Mouse (Mus musculus) heart, adult 2 months (tissue): ENCODE results near the gene Gpc4. TPM values are rescaled to one million over a fixed set of nuclear protein-coding genes. Genes with fewer than 3 reads are reported as not detected.

Source experiments
- DNase-seq, 2 experiments: peaks; one replicate each; pipeline ENCODE4 v3.0.0; 2021
- H3K27ac ChIP-seq: fragments of 200-600 bp; 2 replicates; pipeline ENCODE4 v1.8.1; 2022
- H3K27me3 ChIP-seq: fragments of 200-500 bp; 2 replicates; pipeline ENCODE4 v1.6.1; 2012; ENCODE audit warnings: mild to moderate bottlenecking, low read length, inconsistent platforms, mixed read lengths; ENCODE audit not compliant: control insufficient read depth, insufficient read depth
- H3K36me3 ChIP-seq: fragments of 200-500 bp; 2 replicates; pipeline ENCODE4 v1.6.1; 2012; ENCODE audit warnings: low read length, inconsistent platforms; ENCODE audit not compliant: control insufficient read depth, insufficient read depth
- H3K4me1 ChIP-seq: fragments of 200-500 bp; 2 replicates; pipeline ENCODE4 v1.6.1; 2011; ENCODE audit warnings: low read length; ENCODE audit not compliant: control insufficient read depth, insufficient read depth
- H3K4me3 ChIP-seq: fragments of 200-600 bp; 2 replicates; pipeline ENCODE4 v1.8.1; 2022
- H3K79me2 ChIP-seq: fragments of 200-500 bp; replicated peaks from 2 replicates; pipeline ENCODE4 v1.6.1; 2012; ENCODE audit warnings: mild to moderate bottlenecking, inconsistent platforms, low read length, moderate library complexity, mixed read lengths; ENCODE audit not compliant: control insufficient read depth, insufficient read depth
- H3K9ac ChIP-seq: fragments of 200-500 bp; 2 replicates; pipeline ENCODE4 v1.6.1; 2012; ENCODE audit warnings: low read depth, mild to moderate bottlenecking, control low read depth, inconsistent platforms, low read length, mixed read lengths
- CTCF ChIP-seq: fragments of 200-600 bp; IDR thresholded peaks from 2 replicates; pipeline ENCODE4 v1.8.1; 2022; ENCODE audit warnings: antibody characterized with exemption, mild to moderate bottlenecking, moderate library complexity
- EP300 ChIP-seq: fragments of 200-500 bp; IDR thresholded peaks from 2 replicates; pipeline ENCODE4 v1.6.1; 2011; ENCODE audit warnings: low read depth, low read length, control low read depth; ENCODE audit not compliant: insufficient read depth
- POLR2A ChIP-seq: fragments of 200-500 bp; IDR thresholded peaks from 2 replicates; pipeline ENCODE4 v1.6.1; 2011; ENCODE audit warnings: mild to moderate bottlenecking, low read depth, low read length, control low read depth; ENCODE audit not compliant: insufficient read depth
- WGBS: fragments of 180-500 bp; shearing (Covaris S2); methylation state at CpG from one replicate; pipeline ENCODE4 v1.1.7; 2018; 5-methylcytosine and 5-hydroxymethylcytosine counted together
- intact Hi-C: fragments of 180-260 bp; cut with DNase I; formaldehyde crosslinking; loops from one replicate; pipeline ENCODE4 v1.15.1; 2025
- polyA plus RNA-seq: library from polyadenylated mRNA; depleted of rRNA; stranded (reverse); fragments of >200 nt; gene quantifications from 2 replicates; pipeline ENCODE4 v1.2.3, GENCODE M21; 2012
- total RNA-seq, 2 experiments: library from RNA; stranded (reverse); gene quantifications; 2 replicates each; pipeline ENCODE4 v1.2.3; 2021

Gene Gpc4
- total and polyA plus RNA-seq, 3 experiments: 21.8 to 34.4 (median 33.6) TPM

DNA sequence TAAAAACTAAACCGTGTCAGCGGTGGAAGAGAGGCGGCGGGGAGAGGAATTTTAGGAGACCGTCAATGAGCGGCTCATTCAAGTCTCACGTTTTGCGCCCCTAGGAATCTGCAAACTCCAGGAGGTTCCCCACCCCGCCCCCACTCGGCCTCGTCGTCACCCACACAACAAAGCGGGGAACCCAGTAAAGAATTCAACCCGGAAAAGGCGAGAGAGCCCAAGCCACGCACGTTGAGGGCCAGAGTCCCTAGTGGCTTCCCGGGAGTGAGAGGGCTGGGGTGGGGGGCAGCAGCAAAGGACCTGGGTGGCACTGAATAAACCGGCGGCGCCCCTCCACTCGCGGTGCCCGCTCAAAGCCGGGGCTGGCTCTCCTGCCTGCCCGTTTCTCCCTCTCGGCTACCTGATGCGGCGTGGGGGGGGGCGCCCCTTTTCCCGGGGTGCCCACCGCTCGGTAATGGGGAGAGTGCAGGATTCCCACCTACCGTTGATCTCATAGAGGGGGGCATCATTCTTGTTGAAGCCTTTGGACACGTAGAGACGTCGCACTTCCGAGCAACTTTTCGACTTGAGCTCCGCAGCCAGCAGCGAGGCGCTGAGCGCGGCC lies 816 bp downstream of the Gpc4 start:
- peak; percentile 20 to 53 for DNase-seq
- peak overlapping the region; percentile 49 for H3K4me3 ChIP-seq
- no peaks in the 10 kb centered on the region for H3K27me3 ChIP-seq
- no peaks in the 10 kb centered on the region for H3K4me1 ChIP-seq
- no peaks in the 10 kb centered on the region for H3K36me3 ChIP-seq
- H3K79me2 ChIP-seq: no peaks in the 10 kb centered on the region
- intact Hi-C loops: loop anchor here (2.0 to 10.0 kb wide), 4 partner anchors 29 to 211 kb away; no protein-coding TSS in a partner anchor
- peak overlapping the region; percentile 75 for H3K27ac ChIP-seq
- no peak for TF ChIP-seq POLR2A
- TF ChIP-seq EP300: no peak
- TF ChIP-seq CTCF: no peak
- H3K9ac ChIP-seq: peak overlapping the region; percentile 97
- WGBS: 16% methylated on average over 43 of the region's 44 CpGs

DNA sequence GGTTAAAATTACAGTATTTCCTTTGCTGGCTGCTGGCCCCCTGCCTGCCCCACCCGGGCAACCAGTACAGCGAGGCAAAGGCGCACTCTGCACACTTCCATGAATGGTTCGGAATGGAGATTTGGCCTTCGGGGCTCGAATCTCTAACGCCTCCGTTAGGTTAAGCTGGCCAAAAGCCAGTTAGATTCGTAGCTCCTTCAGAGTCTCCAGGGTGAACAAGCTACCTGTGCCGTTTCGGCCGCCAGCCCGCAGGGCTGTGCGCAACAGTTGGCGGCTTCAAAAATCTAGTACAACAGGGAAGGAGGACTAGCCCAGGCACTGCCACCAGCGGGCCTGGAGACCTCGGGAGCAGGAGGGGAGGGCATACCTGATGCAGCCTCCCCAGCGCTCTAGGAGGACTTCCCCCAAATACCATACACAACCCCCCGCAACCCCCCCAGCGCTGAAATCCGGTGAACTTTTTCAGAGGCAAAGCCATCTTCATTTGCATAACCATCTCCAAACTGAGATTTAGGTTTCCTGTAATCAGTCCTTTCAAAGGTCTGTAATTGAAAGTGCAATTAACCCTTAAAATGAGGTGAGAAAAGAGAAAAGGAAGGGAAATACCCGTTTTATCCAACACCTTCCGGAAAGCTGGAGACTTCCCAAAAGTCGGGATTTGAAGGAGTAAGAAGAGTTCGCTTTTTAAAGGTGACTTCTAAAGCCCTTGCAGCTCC lies 1.5 kb downstream of the Gpc4 start:
- Histone ChIP-seq H3K4me1 (no peaks in the 10 kb centered on the region), H3K9ac (peak overlapping the region; percentile 97), H3K27ac (peak overlapping the region; percentile 75; the same call in 1 of the 2 replicates), H3K36me3 (no peaks in the 10 kb centered on the region), H3K27me3 (no peaks in the 10 kb centered on the region), H3K79me2 (no peaks in the 10 kb centered on the region), H3K4me3 (peak overlapping the region; percentile 49)
- intact Hi-C loops: loop anchor here (2.0 to 10.0 kb wide), 4 partner anchors 29 to 211 kb away; no protein-coding TSS in a partner anchor
- 20% methylated on average over 25 of the region's 25 CpGs for whole genome bisulfite sequencing
- TF ChIP-seq CTCF (no peak), EP300 (no peak), POLR2A (no peak)
- peak; percentile 20 to 45 for DNase-seq

DNA sequence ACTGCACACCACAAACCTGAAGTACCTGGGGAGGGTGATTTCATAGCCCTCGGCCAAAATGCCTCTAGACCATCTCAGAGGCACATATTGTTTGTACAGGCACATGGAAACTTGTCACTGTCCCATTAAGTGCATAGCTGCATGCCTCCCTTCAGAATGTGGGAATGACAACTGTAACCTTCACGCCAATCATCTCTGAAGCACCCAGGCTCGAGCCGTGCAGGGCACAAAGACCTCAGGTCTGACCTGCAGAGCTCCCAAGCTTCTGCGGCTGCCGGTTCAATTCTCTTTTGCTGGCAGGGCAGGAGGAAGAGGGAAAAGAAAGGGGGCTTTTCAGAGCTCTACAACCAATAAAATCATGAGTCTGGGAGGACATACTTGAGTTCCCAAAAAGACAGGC lies 2.3 kb downstream of the Gpc4 start:
- 38% methylated on average over 6 of the region's 6 CpGs for WGBS
- no peak for DNase-seq
- H3K79me2 ChIP-seq: no peaks in the 10 kb centered on the region
- TF ChIP-seq POLR2A (no peak), CTCF (no peak), EP300 (no peak)
- no peak overlapping the region for H3K9ac ChIP-seq
- intact Hi-C loops: loop anchor here (10.0 kb wide), 3 partner anchors 102 to 212 kb away; no protein-coding TSS in a partner anchor
- H3K4me3 ChIP-seq: no peak overlapping the region
- H3K36me3 ChIP-seq: no peaks in the 10 kb centered on the region
- H3K27me3 ChIP-seq: no peaks in the 10 kb centered on the region
- no peaks in the 10 kb centered on the region for H3K4me1 ChIP-seq
- H3K27ac ChIP-seq: no peak overlapping the region; the same call in 1 of the 2 replicates

DNA sequence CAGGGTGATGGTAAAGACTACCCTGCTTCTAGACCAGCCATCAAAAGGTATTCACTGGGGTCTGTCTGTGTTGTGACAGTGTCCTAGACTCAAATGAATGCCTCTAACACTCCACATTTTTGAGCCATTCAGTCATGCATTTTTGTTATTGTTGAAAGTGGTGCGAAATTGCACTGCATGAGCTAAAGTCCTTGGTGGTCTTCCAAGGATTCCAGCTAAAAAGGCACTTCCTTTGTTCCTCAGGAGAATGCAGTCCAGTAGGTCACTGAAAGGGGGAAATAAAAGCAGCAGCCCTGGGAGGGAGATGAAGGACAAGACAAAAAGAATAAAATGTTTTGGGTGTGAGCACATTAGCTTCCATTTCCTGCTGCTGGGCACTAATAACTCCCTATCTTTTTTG lies 2.8 kb downstream of the Gpc4 start:
- 43% methylated on average over 1 of the region's 1 CpGs for WGBS
- no peaks in the 10 kb centered on the region for H3K79me2 ChIP-seq
- no peak overlapping the region for H3K27ac ChIP-seq
- no peak overlapping the region for H3K9ac ChIP-seq
- DNase-seq: no peak
- H3K4me1 ChIP-seq: no peaks in the 10 kb centered on the region
- no peaks in the 10 kb centered on the region for H3K27me3 ChIP-seq
- no peak overlapping the region for H3K4me3 ChIP-seq
- TF ChIP-seq CTCF: no peak
- TF ChIP-seq POLR2A: no peak
- no peak for TF ChIP-seq EP300
- H3K36me3 ChIP-seq: no peaks in the 10 kb centered on the region
- intact Hi-C loops: loop anchor here (10.0 kb wide), 3 partner anchors 103 to 213 kb away; no protein-coding TSS in a partner anchor

DNA sequence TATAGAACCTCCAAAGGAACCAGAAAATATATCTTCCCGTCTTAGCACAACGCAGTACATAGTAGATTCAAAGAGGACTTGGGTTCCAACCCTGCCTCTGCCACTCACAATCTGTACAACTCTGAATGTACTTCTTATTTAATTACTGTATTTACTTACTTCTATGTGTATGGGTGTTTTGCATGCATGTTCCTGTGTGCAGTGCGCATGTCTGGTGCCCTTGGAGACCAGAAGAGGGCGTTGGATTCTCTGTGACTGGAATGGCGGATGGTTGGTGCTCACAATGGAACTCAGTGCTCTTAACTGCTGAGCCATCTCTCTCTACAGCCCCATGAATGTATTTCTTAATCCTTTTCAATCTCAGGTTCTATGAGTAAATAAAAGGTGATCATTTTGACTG lies 5.4 kb downstream of the Gpc4 start:
- intact Hi-C loops: loop anchor here (10.0 kb wide), 4 partner anchors 55 to 215 kb away; no protein-coding TSS in a partner anchor
- H3K79me2 ChIP-seq: no peaks in the 10 kb centered on the region
- no peaks in the 10 kb centered on the region for H3K36me3 ChIP-seq
- H3K27ac ChIP-seq: no peak overlapping the region
- H3K27me3 ChIP-seq: no peaks in the 10 kb centered on the region
- H3K4me3 ChIP-seq: no peak overlapping the region
- no peak for DNase-seq
- TF ChIP-seq POLR2A: no peak
- no peak for TF ChIP-seq EP300
- TF ChIP-seq CTCF: no peak
- H3K9ac ChIP-seq: no peak overlapping the region
- WGBS: 71% methylated on average over 5 of the region's 5 CpGs
- no peaks in the 10 kb centered on the region for H3K4me1 ChIP-seq
